Mouse (Mus musculus) stomach, embryonic 16.5 days (tissue): Measurements from ENCODE around the gene Cdc6. TPM values are rescaled to one million over a fixed set of nuclear protein-coding genes. Genes with fewer than 3 reads are reported as not detected.

ENCODE experiments used
- ATAC-seq: fragments of 200-750 bp; cut with Nextera tagmentation; 2 replicates; pipeline ENCODE4 v1.8.0; 2017; ENCODE audit warnings: moderate number of reproducible peaks, moderate TSS enrichment; ENCODE audit not compliant: insufficient read depth, low FRiP score
- H3K27ac ChIP-seq: fragments of 300-500 bp; sonication (generic); 2 replicates; pipeline ENCODE4 v1.5.1; 2014; ENCODE audit warnings: low read length
- H3K27me3 ChIP-seq: fragments of 300-500 bp; sonication (generic); 2 replicates; pipeline ENCODE4 v1.6.1; 2014; ENCODE audit warnings: low read length, control low read depth, mixed read lengths; ENCODE audit not compliant: control insufficient read depth, insufficient read depth
- H3K36me3 ChIP-seq: fragments of 300-500 bp; sonication (generic); 2 replicates; pipeline ENCODE4 v1.6.1; 2014; ENCODE audit warnings: low read length; ENCODE audit not compliant: control insufficient read depth, insufficient read depth
- H3K4me1 ChIP-seq: fragments of 300-500 bp; sonication (generic); 2 replicates; pipeline ENCODE4 v1.6.1; 2014; ENCODE audit warnings: low read length, control low read depth, mixed read lengths; ENCODE audit not compliant: control insufficient read depth, insufficient read depth
- H3K4me2 ChIP-seq: fragments of 300-500 bp; sonication (generic); 2 replicates; pipeline ENCODE4 v1.6.1; 2014; ENCODE audit warnings: low read depth, low read length, mixed read lengths
- H3K4me3 ChIP-seq: fragments of 300-500 bp; sonication (generic); replicated peaks from 2 replicates; pipeline ENCODE4 v1.5.1; 2014; ENCODE audit warnings: mild to moderate bottlenecking, low read length
- H3K9ac ChIP-seq: fragments of 300-500 bp; sonication (generic); 2 replicates; pipeline ENCODE4 v1.6.1; 2014; ENCODE audit warnings: low read length
- H3K9me3 ChIP-seq: fragments of 300-500 bp; sonication (generic); replicated peaks from 2 replicates; pipeline ENCODE4 v1.6.1; 2016; ENCODE audit warnings: low read length, control low read depth; ENCODE audit not compliant: control insufficient read depth
- WGBS: fragments of 180-500 bp; shearing (Covaris S2); extraction: QIAGEN DNeasy Blood & Tissue Kit; methylation state at CpG from one replicate; pipeline ENCODE4 v1.1.7; 2014; 5-methylcytosine and 5-hydroxymethylcytosine counted together
- polyA plus RNA-seq: library from polyadenylated mRNA; unstranded; fragments of >200 nt; fragmentation: Nextera tagmentation; extraction: Ambion mirVana; gene quantifications from 2 replicates; pipeline ENCODE4 v1.2.1, GENCODE M21; 2015

Cdc6 gene
- polyA plus RNA-seq, 1 experiment from 2014 or later: 28.1 TPM

DNA sequence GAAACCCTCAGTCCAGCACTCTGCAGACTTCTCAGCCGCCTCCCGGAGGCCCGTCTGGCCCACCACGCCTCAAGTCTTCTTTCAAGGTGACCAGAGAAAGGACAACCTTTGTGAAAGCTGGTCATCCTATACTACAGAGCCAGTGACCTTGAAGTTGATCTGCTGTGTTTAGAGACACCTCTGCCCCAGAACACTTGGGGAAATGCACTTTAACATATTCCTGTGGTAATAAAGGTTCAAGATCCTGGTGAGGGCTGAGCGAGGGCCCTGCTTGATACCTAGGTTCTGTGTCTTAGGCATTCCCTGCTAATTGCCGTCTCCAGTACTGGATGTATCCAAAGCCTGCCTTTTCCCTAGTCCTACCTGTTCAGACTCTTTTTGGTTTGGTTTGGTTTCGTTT, 19.0 kb downstream of the Cdc6 start:
- WGBS: 69% methylated on average over 7 of the region's 7 CpGs

DNA sequence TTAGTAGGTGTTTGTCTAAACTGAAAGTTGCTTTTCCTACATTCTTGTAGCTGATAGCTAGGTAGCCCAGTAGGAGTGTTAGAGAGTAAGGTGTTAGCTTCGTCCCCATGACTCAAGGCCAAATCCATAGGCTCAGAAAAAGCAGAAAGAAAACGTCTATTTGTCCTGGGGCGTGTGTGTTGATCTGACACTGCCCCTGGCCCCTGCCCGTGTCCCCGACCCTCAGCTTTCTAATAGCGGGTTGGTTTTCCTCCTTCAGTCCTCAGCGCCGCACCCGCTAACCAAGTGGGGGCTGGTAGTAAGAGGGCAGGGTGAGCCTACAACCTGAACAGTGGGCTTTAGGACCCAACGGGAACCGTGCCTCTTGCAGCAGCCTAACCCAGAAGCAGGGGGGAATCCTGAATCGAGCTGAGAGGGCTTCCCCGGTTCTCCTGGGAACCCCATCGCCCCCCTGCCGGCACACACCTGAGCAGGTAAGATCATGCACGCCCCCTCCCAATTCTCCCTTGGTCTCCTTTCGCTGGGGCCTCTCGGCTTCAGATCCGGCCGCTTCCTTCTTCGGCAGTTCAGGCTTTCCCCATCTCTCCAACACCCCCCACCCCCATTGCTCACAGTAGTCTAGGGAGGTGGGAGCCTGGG, 20.0 kb downstream of the Cdc6 start, which contains the start of gene Rara:
TSS of gene Rara (plus strand) at position 381 of the 639 bp plus-strand sequence.
- no peak for ATAC-seq
- 6% methylated on average over 21 of the region's 21 CpGs for WGBS
- H3K4me2 ChIP-seq: peak within 1 kb of the TSS; percentile 72
- no peaks in the 10 kb centered on the region for H3K27me3 ChIP-seq
- peaks cover 87% of the 10 kb centered on the region for H3K4me1 ChIP-seq
- H3K27ac ChIP-seq: peak within 1 kb of the TSS; percentile 93
- H3K9me3 ChIP-seq: no peaks in the 10 kb centered on the region
- H3K9ac ChIP-seq: peak within 1 kb of the TSS; percentile 80
- peak within 1 kb of the TSS; percentile 62 for H3K4me3 ChIP-seq
- no peaks in the 10 kb centered on the region for H3K36me3 ChIP-seq

More for the DNA sequence above, 19.0 kb downstream of the Cdc6 start:
- Histone ChIP-seq H3K4me3 (no peak overlapping the region), H3K9me3 (no peaks in the 10 kb centered on the region), H3K9ac (peak overlapping the region; percentile 66; the same call in 1 of the 2 replicates), H3K27me3 (no peaks in the 10 kb centered on the region), H3K4me1 (peaks cover 80% of the 10 kb centered on the region), H3K4me2 (peak overlapping the region; percentile 41; the same call in 1 of the 2 replicates), H3K36me3 (no peaks in the 10 kb centered on the region), H3K27ac (peak overlapping the region; percentile 93)
- ATAC-seq: no peak

DNA sequence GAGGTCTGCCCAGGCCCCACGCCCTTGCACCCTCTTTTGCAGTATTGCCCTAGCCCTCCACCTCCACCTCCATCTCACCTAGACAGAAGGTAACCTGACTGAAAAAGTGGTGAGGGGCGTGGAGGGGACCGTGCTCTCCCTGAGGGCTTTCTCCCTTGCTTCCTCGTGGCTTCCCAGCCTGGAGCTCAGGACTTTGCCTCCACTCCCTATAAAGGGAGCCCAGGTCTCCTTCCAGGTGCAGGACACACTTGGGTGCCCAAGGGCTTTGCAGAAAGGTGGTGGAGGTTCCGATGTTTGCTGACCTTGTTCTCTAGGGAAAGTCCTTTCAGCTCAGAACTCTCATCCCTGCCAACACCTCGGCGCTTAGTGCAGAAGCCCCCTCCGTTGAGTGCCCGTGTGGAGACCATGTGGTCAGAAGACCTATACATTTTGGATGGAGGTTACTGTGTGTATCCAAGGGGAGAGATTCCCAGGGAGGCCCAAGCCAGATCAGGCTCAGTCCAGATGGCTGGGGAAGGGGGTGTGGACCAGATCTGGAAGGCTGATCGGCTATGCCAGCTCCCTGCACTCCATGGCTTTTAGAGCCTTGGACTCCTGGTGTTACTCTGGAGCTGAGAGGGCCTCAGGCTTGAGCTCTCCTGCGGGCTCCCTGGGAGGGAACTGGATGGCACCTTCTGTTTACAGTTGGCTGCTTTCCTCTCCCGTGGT, 20.7 kb downstream of the Cdc6 start:
- WGBS: 12% methylated on average over 12 of the region's 12 CpGs
- H3K4me2 ChIP-seq: peak overlapping the region; percentile 72

GRCm38 (mm10) chr11:98929503-98929902, 21.9 kb downstream of the Cdc6 start:
- Histone ChIP-seq H3K27me3 (no peaks in the 10 kb centered on the region), H3K9me3 (no peaks in the 10 kb centered on the region), H3K36me3 (no peaks in the 10 kb centered on the region), H3K27ac (peak overlapping the region; percentile 90), H3K4me2 (peak overlapping the region; percentile 72), H3K9ac (peak overlapping the region; percentile 68), H3K4me3 (peak overlapping the region; percentile 62), H3K4me1 (peaks cover 80% of the 10 kb centered on the region)
- ATAC-seq: no peak
- 25% methylated on average over 9 of the region's 9 CpGs for WGBS

More for the DNA sequence above, 20.7 kb downstream of the Cdc6 start:
- Histone ChIP-seq H3K27ac (peak overlapping the region; percentile 90), H3K9ac (peak overlapping the region; percentile 80), H3K27me3 (no peaks in the 10 kb centered on the region), H3K4me1 (peaks cover 90% of the 10 kb centered on the region), H3K36me3 (no peaks in the 10 kb centered on the region), H3K4me3 (peak overlapping the region; percentile 62), H3K9me3 (no peaks in the 10 kb centered on the region)
- no peak for ATAC-seq

DNA sequence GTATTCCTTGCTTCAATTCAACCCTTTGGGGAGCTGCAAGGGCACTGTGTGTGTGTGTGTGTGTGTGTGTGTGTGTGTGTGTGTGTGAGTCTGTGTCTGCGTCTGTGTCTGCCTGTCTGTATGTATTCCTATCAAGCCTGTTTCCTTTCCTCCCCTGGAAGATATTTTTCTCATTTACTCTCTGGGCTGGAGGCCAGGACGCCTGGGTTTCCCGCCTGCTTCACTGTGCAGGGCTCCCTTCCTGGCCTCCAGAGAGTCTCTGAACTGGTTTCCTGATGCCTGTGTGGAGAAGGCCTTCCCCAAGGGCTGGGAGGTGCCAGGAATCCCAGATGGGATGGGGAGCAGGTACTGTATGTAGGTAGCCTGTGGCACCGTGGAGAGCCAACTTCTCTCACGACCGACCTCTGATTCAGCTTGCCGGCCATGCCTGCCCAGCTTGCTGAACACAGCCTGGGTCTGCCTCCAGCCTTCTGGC, 22.6 kb downstream of the Cdc6 start:
- peak overlapping the region; percentile 72 for H3K4me2 ChIP-seq
- WGBS: 27% methylated on average over 7 of the region's 7 CpGs
- H3K4me1 ChIP-seq: peaks cover 74% of the 10 kb centered on the region
- ATAC-seq: peak; percentile 9; the same call in 1 of the 2 replicates
- H3K27ac ChIP-seq: peak overlapping the region; percentile 90
- no peaks in the 10 kb centered on the region for H3K36me3 ChIP-seq
- no peaks in the 10 kb centered on the region for H3K27me3 ChIP-seq
- peak overlapping the region; percentile 68 for H3K9ac ChIP-seq
- no peaks in the 10 kb centered on the region for H3K9me3 ChIP-seq
- peak overlapping the region; percentile 62; the same call in 1 of the 2 replicates for H3K4me3 ChIP-seq

GRCm38 (mm10) chr11:98930773-98931512, 23.3 kb downstream of the Cdc6 start:
- ATAC-seq: no peak
- Histone ChIP-seq H3K27ac (peak overlapping the region; percentile 90), H3K36me3 (no peaks in the 10 kb centered on the region), H3K4me3 (no peak overlapping the region), H3K4me2 (peak overlapping the region; percentile 72), H3K4me1 (peaks cover 67% of the 10 kb centered on the region), H3K9ac (peak overlapping the region; percentile 68), H3K9me3 (no peaks in the 10 kb centered on the region), H3K27me3 (no peaks in the 10 kb centered on the region)
- WGBS: 21% methylated on average over 10 of the region's 10 CpGs

- Histone ChIP-seq H3K27me3 (no peaks in the 10 kb centered on the region), H3K27ac (peak overlapping the region; percentile 90), H3K9ac (peak overlapping the region; percentile 68), H3K4me1 (peaks cover 67% of the 10 kb centered on the region), H3K4me3 (no peak overlapping the region), H3K9me3 (no peaks in the 10 kb centered on the region), H3K4me2 (peak overlapping the region; percentile 72; the same call in 1 of the 2 replicates), H3K36me3 (no peaks in the 10 kb centered on the region)
- ATAC-seq: no peak
- 18% methylated on average over 7 of the region's 7 CpGs for WGBS
Observed at GRCm38 (mm10) chr11:98931513-98932292, 24.1 kb downstream of the Cdc6 start.

- Histone ChIP-seq H3K4me2 (peak overlapping the region; percentile 38), H3K9me3 (no peaks in the 10 kb centered on the region), H3K4me1 (peaks cover 67% of the 10 kb centered on the region), H3K4me3 (no peak overlapping the region), H3K36me3 (no peaks in the 10 kb centered on the region), H3K27ac (peak overlapping the region; percentile 90), H3K27me3 (no peaks in the 10 kb centered on the region), H3K9ac (peak overlapping the region; percentile 34)
- 13% methylated on average over 19 of the region's 19 CpGs for WGBS
- no peak for ATAC-seq
Observed at GRCm38 (mm10) chr11:98932293-98933091, 24.9 kb downstream of the Cdc6 start.
